Mouse (Mus musculus) 3134 (cell line): ENCODE measurements around the gene Gm45711.

Source experiments
- DNase-seq: peaks from one replicate; pipeline ENCODE4 v3.0.0-alpha.2; 2011; ENCODE audit warnings: low spot score; ENCODE audit not compliant: insufficient read length; ENCODE audit errors: extremely low read depth

Gm45711 gene

GRCm38 (mm10) chr8:104247054-104247907, 62.6 kb downstream of the Gm45711 start:
- no peak for DNase-seq

GRCm38 (mm10) chr8:104246621-104247020, 63.3 kb downstream of the Gm45711 start:
- no peak for DNase-seq

- DNase-seq = no peak
These were observed 67.7 kb downstream of the Gm45711 start for GRCm38 (mm10) chr8:104242038-104242644.

GRCm38 (mm10) chr8:104239418-104239861, 70.4 kb downstream of the Gm45711 start:
- DNase-seq = no peak

- DNase-seq = no peak
These were observed 75.3 kb downstream of the Gm45711 start for GRCm38 (mm10) chr8:104234573-104234972.

GRCm38 (mm10) chr8:104232919-104233318, 77.0 kb downstream of the Gm45711 start:
- DNase-seq = no peak

- DNase-seq = no peak
These were observed 77.8 kb downstream of the Gm45711 start for GRCm38 (mm10) chr8:104232039-104232438.
